Mouse (Mus musculus) adrenal gland, adult (tissue): ENCODE results near the gene Scnn1a.

Experiments used
- DNase-seq, 2 experiments: peaks; one replicate each; pipeline ENCODE4 v3.0.0; 2022 to 2023; ENCODE audit warnings: low spot score in 1 of 2; ENCODE audit not compliant: inconsistent age in 2 of 2

The Scnn1a gene

DNA sequence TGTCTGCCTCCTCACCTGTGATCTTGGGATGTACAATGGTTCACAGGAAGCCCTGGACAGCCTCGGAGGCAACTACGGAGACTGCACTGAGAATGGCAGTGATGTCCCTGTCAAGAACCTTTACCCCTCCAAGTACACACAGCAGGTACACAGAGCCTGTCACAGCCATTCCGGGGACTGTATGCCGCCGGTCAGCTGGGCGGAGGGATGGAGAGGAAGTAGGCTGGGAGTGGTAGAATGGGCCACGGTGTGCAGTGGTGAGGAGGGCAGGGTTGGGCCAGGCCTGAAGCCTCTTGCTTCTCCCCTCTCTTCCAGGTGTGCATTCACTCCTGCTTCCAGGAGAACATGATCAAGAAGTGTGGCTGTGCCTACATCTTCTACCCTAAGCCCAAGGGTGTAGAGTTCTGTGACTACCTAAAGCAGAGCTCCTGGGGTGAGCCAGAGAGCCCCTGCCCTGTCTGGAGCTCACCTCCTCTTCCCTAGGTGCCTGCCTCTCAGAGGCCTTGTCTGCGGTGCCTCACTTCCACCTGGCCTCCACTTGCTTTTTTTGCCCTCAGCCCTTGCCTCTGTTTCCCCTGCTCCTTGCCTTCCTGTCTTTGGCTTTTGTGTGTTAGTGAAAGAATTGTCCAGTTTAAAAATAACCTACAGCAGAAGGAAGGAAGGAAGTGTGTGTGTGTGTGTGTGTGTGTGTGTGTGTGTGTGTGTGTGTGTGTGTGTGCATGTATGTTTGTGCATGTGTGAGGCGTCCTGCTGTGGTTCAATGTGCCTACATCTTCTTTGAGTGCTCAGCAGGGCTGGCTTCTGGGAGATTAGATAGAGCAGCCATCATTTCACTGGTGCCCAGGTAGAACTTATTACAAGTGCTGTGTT lies 18.6 kb downstream of the Scnn1a start:
- no peak for DNase-seq

DNA sequence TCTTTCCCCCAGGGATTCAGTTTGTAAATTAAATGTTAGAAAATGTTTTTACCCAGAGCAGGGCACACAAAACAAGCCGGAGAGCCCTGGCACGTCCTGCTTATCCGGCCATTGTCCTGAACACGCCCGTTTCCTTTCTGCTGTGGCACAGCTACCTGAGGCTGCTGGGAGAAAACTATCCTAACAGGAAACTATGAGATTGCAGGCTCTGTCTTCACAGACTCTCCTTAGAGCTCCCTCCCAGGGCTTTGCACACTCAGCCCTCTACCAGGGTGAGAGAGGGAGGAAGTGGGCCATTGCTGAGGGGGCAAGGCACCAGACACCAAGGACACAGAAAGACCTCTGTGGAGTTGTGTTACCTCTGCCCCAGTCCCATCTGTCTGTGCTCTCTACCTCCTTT lies 19.8 kb downstream of the Scnn1a start:
- DNase-seq = no peak

DNA sequence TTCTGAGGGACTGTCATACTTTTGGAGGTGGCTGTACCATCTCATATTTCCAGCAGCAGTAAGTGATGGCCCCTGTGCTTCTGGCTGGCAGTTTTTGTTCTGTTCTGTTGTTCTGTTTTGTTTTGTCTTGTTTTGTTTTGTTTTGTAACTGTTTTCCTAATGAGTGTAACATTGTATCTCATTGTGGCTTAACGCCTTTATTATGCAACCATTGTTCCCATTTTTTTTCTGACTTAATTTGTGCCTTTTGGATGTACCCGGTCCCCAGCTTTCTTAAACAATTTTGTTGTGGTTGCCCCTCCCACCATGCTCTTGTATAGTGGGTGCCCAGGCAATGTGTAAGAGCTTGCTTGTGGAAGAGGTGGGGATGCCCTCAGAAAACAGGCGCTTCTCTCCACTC lies 21.7 kb downstream of the Scnn1a start:
- no peak for DNase-seq

DNA sequence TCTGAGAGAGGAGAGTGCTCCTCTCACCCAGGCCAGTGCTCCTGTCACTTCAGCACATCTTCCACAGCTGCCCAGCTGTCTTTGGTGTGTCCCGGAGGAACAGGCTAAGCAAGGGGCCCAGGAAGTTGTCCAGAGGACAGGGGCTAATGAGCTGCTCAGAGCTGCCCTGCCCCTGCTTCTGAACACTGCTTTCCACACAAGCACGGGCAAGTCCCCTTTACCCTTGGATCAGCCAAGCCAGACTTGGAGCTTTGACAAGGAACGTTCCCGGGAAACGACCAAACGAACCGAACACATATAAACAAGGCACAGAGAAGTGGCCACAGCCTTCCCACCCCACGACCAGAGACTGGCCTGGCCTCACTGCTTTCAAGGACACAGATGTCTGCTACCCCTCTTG lies 23.6 kb downstream of the Scnn1a start:
- DNase-seq = no peak

DNA sequence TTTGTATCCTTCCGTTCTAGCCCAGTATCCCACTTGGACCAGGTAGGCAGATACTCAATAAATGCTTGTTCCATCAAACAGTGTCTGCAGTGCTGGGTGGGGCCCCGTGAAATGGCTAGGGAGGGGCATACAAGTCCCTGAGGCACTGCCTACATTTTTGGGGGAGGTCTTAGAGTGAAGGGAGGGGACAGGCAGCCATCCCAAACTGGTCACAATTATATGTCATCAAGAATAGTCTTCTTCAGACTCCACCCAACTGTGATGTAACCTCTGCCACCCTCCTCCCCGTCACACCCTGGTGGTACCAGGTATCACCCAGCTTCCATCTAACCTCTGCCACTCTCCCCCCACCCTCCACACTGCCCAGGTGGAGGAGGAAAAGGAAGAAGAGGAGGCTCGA lies 24.4 kb downstream of the Scnn1a start:
- DNase-seq = no peak

DNA sequence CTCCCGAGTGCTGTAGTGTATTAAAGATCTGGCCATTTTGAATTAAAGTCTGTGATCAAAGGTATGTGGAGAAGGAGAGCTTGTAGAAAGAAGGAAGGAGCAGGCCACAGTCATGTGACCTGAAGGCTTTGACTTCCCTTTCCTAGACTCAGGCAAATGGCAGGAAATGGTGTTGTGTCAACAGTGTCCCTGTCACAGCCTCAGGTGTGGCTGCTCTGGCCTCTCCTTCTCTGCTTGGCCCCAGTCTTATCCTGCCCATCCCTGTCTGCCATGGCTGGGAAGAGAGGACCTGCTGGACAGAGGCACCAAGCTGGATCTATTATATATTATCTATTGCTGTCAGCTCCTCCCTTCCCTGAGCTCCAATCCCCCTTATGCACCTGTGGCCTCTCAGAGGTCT lies 25.2 kb downstream of the Scnn1a start:
- no peak for DNase-seq

DNA sequence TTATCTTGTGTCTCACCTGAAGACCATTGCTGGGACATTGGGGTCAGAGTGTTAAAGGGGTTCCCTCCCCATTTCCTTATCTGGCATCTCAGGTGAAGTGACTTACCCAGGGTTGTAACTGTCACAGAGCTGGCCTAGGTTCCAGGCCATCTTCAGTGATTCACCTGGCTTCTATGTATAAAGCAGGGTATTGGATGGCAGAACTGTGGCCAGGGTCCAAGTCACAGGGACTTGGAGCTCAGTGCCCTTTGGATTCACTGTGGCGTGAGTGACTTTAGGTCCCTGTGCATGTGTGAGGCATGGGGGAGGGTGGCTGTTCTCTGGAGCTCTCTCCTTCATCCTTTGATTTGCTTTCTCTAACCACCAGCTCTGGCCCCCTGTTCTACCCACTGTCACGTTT lies 25.6 kb downstream of the Scnn1a start:
- no peak for DNase-seq

DNA sequence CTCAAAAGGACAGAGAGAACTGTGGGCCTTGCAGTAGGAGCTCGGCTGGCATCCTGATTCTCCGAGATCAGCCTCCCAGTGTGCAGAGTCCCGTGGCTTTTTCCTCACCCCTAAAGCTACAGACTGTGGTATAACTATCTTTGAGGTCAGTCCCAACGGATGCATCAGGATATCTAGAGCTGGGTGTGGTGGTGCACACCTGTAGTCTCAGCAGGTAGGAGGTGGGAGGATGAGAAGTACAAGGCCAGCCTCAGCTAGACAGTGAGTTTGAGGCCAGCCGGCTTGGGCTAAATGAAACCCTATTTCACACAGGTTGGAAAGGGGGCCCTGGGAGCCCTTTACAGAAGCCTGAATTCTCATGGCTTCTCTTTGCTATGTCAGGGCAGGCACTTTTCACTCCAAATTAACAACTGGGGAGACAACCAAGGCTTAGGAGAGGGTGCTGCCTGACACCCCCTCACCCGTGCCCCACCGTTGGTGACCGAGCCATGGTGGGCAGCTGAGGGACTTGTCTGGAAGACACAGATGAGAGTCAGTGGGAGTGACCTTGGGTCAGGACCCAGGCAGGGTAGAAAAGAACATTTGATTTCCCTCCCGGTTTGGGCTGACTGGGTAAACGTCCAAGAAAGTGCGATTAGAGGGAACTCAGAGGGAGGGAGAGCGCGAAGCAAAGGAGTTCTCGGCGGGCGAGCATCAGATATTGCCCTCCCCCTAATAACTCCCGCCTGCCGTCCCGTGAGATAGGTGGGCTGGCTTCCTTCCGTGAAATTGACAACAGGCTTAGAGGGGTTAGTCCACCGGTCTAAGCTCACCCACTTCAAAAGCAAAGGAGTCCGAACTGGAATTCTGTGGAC lies 28.5 kb downstream of the Scnn1a start, which contains the start of gene Tnfrsf1a:
Gene Tnfrsf1a, plus strand, starts transcription at position 642 of the 854 bp plus-strand sequence.
- DNase-seq = no peak

DNA sequence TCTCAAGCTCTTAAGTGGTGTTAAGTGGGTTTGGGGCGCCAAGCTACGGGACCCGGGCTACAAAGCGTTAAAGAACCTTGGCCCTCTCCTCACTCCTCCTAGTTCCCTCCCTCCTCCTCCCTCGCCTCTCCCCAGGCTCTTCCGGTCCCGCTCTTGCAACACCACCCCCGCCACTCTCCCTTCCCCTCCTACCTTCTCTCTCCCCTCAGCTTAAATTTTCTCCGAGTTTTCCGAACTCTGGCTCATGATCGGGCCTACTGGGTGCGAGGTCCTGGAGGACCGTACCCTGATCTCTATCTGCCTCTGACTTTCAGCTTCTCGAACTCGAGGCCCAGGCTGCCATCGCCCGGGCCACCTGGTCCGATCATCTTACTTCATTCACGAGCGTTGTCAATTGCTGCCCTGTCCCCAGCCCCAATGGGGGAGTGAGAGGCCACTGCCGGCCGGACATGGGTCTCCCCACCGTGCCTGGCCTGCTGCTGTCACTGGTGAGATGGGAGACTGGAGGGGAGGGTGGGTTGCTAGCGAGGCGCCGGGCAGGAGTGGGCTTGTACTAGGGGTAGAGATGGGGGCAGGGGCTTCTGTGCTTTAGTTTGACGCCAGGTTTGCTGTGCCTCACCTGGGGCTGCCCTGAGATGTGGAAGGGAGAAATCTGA lies 29.2 kb downstream of the Scnn1a start:
- peak; percentile 87 to 94 for DNase-seq

DNA sequence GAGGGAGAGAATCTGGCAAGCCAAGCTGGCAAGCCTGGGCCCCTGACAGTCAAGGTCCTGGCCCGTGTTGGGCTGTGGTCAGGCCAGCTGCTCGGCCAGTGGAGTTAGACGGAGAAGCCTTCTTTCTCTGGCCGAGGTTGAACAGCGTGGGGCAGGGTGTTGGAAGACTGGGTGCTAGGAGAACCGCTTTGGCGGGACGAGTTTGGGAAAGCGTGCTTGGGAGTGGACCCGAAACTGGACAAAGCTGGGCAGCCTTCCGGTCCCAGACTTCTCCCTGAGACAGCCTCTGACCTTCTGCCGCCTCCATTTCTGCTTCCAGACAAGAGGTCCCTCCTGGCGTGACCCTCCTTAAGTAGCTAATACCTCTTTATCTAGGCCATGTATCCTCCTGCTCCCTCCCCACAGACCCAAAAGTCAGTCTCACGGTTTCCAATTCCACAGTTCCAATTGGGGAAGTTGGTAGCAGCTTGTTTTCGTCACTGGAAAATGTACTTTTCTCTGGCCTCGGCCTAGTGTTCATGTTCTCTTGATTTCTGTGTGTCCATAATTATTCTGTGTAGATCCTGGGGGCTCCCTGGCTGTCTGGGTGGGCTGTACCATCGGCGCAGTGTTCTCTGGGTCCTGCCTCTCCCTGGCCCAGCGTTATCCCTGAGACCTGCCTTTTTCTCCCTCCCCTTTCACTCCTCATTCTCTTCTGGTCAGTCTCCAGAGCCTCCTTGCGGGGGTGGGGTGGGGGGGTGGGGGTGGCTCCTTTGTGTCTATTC lies 30.0 kb downstream of the Scnn1a start:
- peak; percentile 32 to 88 for DNase-seq

DNA sequence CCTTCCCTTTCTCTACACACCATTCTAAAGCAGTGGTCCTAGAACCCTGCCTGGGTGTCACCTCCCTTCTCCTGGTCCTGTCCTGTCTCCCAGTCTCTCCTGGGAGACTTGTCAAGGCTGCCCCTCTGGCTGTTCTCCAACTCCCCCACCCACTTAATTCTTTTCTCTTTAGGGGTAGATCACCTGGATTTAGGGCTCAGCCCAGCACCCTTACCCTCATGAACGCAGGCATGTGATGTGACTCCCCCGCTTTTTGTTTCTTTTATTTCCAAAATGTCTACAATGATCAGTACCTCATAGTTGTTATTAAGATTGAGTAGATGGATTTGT lies 30.5 kb downstream of the Scnn1a start:
- DNase-seq = peak; percentile 41 to 81

DNA sequence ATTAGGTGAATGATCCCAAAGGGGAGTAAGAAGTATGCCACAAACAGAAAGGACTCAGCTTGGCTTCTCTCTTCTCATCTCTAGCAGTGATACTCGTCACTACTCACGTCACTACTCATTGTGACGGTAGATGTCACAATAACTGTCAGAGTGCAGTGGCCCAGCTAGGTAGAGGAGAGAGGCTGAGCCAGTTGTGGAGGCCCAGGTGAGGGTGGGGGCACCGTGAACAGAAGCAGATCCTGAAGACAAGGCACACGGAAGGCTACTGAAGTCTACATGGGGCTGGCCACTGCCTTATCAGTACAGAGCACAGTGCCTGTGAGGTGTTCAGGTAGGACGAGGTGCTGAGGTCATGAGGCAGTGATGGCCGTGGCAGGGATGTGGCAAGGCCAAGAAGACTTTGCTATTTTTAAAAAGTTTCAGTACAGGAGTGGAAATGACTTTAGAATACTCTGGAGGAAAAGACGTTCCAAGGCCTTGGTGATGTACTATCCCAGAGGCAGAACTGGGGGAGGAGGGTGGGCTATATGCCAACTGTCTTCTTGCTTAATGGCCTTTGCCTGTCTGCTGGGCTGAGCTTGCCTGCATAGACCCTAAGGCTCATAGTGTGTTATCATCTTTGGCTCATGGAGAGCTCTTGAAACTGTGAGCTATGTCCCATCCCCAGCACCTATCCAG lies 31.0 kb downstream of the Scnn1a start:
- DNase-seq = peak; percentile 84 to 86

DNA sequence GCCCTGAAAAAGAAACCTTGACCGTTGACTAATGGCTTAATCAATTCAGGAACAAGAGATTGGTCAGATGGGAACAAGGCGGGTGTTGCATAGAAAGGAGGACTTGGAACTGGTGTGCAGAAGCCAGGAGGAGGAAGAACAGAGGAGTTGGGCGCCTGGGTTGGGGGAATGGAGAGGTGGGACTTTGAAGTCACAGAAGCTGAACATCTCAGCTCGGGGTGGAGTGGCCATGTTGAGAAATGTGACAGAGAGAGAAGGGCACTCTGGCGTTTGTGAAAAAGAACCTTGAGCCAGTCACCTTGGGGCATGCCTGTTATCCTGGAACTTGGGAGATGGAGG lies 31.6 kb downstream of the Scnn1a start:
- DNase-seq = peak in 1 of 2 experiments; percentile 96

DNA sequence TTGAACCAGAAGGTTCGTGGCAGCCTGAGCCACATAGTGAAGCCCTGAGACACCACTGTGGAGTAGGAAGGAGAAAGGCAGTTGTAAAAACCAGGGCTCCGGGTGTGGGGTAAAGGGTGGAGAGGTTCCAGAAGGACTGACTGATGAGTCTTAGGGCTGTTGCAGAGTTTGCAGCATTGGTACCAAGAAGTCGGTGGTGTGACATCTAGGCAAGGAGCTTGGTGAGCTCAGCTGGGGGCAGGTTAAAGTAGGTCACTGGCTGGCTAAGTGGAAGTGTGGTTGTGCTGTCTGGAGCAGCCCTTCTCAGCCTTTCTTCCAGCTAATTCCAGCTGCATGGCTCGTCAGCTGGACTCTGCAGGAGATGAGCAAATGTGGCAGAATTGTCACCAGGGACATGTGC lies 32.4 kb downstream of the Scnn1a start:
- peak; percentile 37 to 76 for DNase-seq

DNA sequence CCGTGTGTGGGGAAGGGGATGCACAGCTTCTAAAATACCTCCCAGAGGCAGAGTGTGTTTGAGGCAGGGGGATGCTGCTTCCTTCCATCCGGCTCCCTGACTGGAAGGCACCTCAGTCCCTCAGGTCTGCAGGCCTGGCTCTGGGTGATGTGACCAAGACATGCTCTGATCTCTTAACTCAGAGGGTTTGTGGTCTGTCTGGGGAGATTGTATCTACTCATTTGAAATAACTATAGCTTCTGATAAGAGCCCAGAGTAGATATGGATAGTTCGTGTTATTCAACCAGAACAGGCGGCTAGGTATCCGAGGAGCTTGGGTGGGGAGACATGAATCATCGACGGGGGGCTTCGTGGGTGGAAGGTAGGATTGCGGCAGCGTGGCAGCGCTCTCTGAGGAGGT lies 32.8 kb downstream of the Scnn1a start:
- DNase-seq = no peak

DNA sequence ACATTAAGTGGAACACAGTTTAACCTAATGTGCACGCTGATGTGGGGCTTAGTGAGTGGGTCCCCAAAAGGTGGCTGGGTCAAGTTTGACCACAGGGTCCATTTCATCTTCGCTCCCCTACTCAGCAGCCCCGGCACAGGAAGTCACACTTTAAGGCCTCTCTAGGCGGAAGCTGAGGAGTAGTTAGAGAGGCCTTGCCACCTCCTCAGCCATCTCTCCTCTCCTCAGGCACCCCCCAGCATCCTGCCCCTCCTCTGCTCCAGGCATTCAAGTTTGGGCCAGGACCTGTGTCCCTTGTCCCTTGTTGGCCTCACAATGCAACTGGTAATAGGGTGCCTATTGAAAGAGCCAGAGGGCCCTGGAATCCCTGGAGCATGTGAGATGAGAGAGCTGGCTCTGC lies 33.2 kb downstream of the Scnn1a start:
- DNase-seq = peak in 1 of 2 experiments; percentile 71

DNA sequence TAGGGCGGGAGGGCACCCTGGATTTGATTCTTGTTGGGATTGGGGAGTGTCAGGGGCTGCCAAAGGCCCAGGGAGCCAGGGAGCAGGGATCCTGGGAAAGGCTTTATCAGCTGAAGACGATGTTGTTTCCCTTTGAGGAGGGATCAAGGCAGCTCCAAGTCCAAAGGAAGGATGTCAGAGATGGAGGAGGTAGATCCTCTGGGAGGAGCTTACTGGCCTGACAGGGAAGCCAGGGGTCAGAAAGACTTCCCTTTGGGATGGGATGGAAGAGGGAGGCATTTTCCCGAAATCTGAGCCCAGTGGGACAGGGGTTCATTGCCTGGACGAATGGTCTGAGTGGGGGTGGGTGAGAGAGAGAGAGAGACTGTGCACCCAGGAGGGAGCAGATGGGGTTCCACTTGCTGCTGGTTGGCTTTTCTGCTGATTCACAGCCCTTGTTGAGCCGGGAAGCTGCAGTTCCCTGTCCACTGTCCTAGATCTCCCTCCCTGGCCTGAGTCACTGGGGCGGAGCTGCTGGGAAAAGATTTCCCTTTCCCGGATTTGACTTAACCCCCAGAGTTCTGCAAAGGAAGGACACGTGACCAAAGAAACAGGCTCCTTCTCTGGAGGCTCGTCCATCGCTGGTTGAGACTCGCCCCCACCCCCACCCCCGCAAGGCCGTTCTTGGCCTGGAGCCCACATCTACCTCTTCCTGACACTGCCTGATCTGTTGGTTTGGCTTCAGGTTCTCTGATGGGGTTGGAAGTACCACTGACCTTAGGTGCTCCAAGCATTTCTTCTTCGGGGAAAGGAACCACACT lies 34.1 kb downstream of the Scnn1a start:
- DNase-seq = peak; percentile 88 to 96

DNA sequence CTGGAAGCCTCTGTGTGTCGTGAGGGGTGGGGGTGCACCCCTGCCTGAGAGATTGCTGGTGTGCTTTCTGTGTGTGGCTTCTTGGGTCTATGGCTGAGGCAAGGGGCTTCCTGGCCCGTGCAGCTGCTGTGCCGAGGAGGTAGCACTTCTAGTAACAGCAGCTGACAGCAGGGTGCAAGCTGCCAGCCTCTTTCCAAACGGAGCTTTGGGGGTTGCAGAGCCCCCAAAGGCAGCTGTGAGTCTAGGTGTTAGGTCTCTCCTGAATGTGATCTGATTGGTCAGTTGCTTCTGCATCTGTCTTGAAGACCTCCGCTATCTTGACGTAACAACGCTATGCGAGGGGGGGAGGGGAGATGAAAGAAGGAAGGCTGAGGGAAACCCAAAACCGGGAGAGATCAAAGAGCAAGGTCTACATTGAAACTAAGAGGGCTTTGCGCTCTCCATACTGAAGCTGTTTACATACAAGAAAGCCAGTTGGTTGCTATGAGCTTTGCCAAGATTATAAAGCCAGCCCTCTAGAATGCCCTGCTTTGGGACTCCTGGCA lies 34.8 kb downstream of the Scnn1a start:
- peak in 1 of 2 experiments; percentile 80 for DNase-seq

DNA sequence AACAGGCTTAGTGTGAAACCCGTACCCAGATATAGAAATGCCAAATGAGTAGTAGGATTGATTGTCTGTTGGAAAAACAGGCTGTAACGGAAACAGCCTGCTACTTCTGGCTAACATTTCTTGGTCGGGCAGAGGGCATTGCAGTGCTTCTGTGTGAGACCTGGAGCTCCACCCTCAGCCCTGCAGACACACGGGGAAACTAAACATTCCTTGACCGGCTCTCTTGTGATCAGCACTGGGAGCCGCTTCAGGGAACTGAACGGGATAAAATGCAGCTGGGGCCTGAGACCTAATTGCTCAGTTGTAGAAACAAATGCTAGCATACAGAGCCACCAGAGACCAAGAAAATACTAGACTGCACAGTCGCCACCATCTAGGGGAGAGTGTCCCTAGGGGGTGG lies 35.8 kb downstream of the Scnn1a start:
- peak in 1 of 2 experiments; percentile 64 for DNase-seq
